Mouse (Mus musculus): ENCODE data around the gene Spns3.

- TF ChIP-seq CTCF (IDR thresholded peaks at IDR 0.05; ENCODE audit: insufficient read depth, low read depth, low read length) (no peak), POLR2A (IDR thresholded peaks at IDR 0.05; ENCODE audit: insufficient read depth, low read depth, low read length) (no peak)
Measured at GRCm38 (mm10) chr11:72532890-72533289, 17.4 kb downstream of the Spns3 start.

All from olfactory bulb, adult 2 months (tissue).